ENCODE assay signal across 8 mouse cellular contexts in genomic region chr11:60912525-60912973, GRCm38 (mm10). TPM values are rescaled to one million over a fixed set of nuclear protein-coding genes. Genes with fewer than 3 reads are reported as not detected.
DNase-seq lines count a peak whose midpoint lies in the region; ATAC-seq and TF ChIP-seq lines count a peak whose summit lies in the region.

No protein-coding gene starts in this region.

- H3K27me3 ChIP-seq in cerebellum, adult 2 months (ENCODE audit: control insufficient read depth, insufficient read depth, low read length) = no peaks in the 10 kb centered on the region
- no peaks in the 10 kb centered on the region for H3K27me3 ChIP-seq in spleen, adult 2 months (ENCODE audit: control insufficient read depth, insufficient read depth, low read length)
- H3K27me3 ChIP-seq in neural tube, embryonic 13.5 days = no peaks in the 10 kb centered on the region

- WGBS in cerebellum, adult 2 months = 10% methylated on average over 7 of the region's 7 CpGs
- 14% methylated on average over 7 of the region's 7 CpGs for WGBS in spleen, adult 2 months
- 38% methylated on average over 7 of the region's 7 CpGs for WGBS in neural tube, embryonic 13.5 days

- H3K9ac ChIP-seq in neural tube, embryonic 13.5 days = peak overlapping the region; percentile 97

- H3K4me3 ChIP-seq in cerebellum, adult 2 months (replicated peaks; ENCODE audit: insufficient read depth, low read depth, low read length) = peak overlapping the region; percentile 97
- H3K4me3 ChIP-seq in spleen, adult 2 months (ENCODE audit: extremely low read depth, insufficient read depth, insufficient read length) = peak overlapping the region; percentile 90
- peak overlapping the region; percentile 98 for H3K4me3 ChIP-seq in neural tube, embryonic 13.5 days

- TF ChIP-seq CTCF in cerebellum, adult 2 months (IDR thresholded peaks at IDR 0.05; ENCODE audit: borderline replicate concordance, insufficient read depth, low read depth, low read length) = no peak
- no peak for TF ChIP-seq CTCF in spleen, adult 2 months (IDR thresholded peaks at IDR 0.05; ENCODE audit: extremely low read depth, insufficient read depth, insufficient read length, insufficient replicate concordance)

- ATAC-seq in neural tube, embryonic 13.5 days (ENCODE audit: low read depth) = no peak
- ATAC-seq in megakaryocyte-erythroid progenitor cell, adult 5-6 weeks (replicated peaks; ENCODE audit: low FRiP score, low TSS enrichment, poor library complexity, severe bottlenecking) = no peak

- H3K4me1 ChIP-seq in cerebellum, adult 2 months (ENCODE audit: control insufficient read depth, insufficient read depth, low read length) = peaks cover 25% of the 10 kb centered on the region
- peaks cover 5% of the 10 kb centered on the region; the same call in 1 of the 2 replicates for H3K4me1 ChIP-seq in spleen, adult 2 months (ENCODE audit: control insufficient read depth, insufficient read depth, insufficient read length)
- H3K4me1 ChIP-seq in neural tube, embryonic 13.5 days (replicated peaks) = peaks cover 34% of the 10 kb centered on the region

- 0 out of 2 replicates have a peak overlapping the region, but pooled peaks have one; percentile 36 for H3K27ac ChIP-seq in cerebellum, adult 2 months (ENCODE audit: insufficient read depth, low read length)
- H3K27ac ChIP-seq in spleen, adult 2 months (ENCODE audit: insufficient read depth, low read length) = 0 out of 2 replicates have a peak overlapping the region, but pooled peaks have one; percentile 6
- H3K27ac ChIP-seq in neural tube, embryonic 13.5 days (replicated peaks) = peak overlapping the region; percentile 89; the same call in 1 of the 2 replicates

- H3K4me2 ChIP-seq in neural tube, embryonic 13.5 days = peak overlapping the region; percentile 87

- H3K9me3 ChIP-seq in neural tube, embryonic 13.5 days = no peaks in the 10 kb centered on the region

- TF ChIP-seq POLR2A in cerebellum, adult 2 months (IDR thresholded peaks at IDR 0.05; ENCODE audit: borderline replicate concordance, insufficient read depth, low read length) = no peak
- TF ChIP-seq POLR2A in spleen, adult 2 months (IDR thresholded peaks at IDR 0.05; ENCODE audit: low read depth, low read length) = no peak

- H3K36me3 ChIP-seq in spleen, adult 2 months (ENCODE audit: control insufficient read depth, insufficient read depth, low read length) = no peaks in the 10 kb centered on the region
- no peaks in the 10 kb centered on the region for H3K36me3 ChIP-seq in neural tube, embryonic 13.5 days

- peak in 1 of 2 experiments; percentile 35 for DNase-seq in cerebellum, adult 2 months
- DNase-seq in cerebellum, postnatal 25 days = no peak
- peak in 1 of 2 experiments; percentile 49 for DNase-seq in spleen, adult 2 months (ENCODE audit: low read depth in 1 of 2, low spot score in 2 of 2)
- no peak for DNase-seq in spleen, adult 12 weeks (ENCODE audit: low spot score)
- peak; percentile 46 for DNase-seq in induced T-regulatory cell, adult 2 months (ENCODE audit: low read depth)
- no peak for DNase-seq in gastrocnemius, postnatal 25 days

RNA-seq across cellular contexts. Expression of gene Natd1, which starts 2.0 kb away (rescaled TPM):
- 16.6 and 16.7 TPM in 2 replicates for polyA plus RNA-seq in cerebellum, adult 2 months (2012; rRNA removed)
- polyA plus RNA-seq in spleen, adult 2 months (2012; rRNA removed) = 23.2 and 27.1 TPM in 2 replicates
- polyA plus RNA-seq in neural tube, embryonic 13.5 days (2015; fragmentation: Nextera tagmentation; extraction: Ambion mirVana) = 28.8 and 30.0 TPM in 2 replicates
- 5.8 and 9.2 TPM in 2 replicates for total RNA-seq in megakaryocyte-erythroid progenitor cell, adult 5-6 weeks (2014; fragmentation: Nextera tagmentation)
- total RNA-seq in megakaryocyte-erythroid progenitor cell, adult 5-6 weeks (2017) = 1.4 and 2.2 TPM in 2 replicates
- total RNA-seq in gastrocnemius, postnatal 25 days (2021) = 10 to 100 TPM in 1 of 2 experiments, 1 to 10 TPM in 1; 9.5 to 10.3 TPM

RNA-seq across cellular contexts. Expression of gene Map2k3, which starts 19.3 kb away (rescaled TPM):
- 15.6 and 18.2 TPM in 2 replicates for polyA plus RNA-seq in cerebellum, adult 2 months (2012; rRNA removed)
- 22.0 and 23.2 TPM in 2 replicates for polyA plus RNA-seq in spleen, adult 2 months (2012; rRNA removed)
- polyA plus RNA-seq in neural tube, embryonic 13.5 days (2015; fragmentation: Nextera tagmentation; extraction: Ambion mirVana) = 31.4 and 32.0 TPM in 2 replicates
- total RNA-seq in megakaryocyte-erythroid progenitor cell, adult 5-6 weeks (2014; fragmentation: Nextera tagmentation) = 46.0 and 52.1 TPM in 2 replicates
- 13.5 and 19.1 TPM in 2 replicates for total RNA-seq in megakaryocyte-erythroid progenitor cell, adult 5-6 weeks (2017)
- total RNA-seq in gastrocnemius, postnatal 25 days (2021) = 100 to 1,000 TPM; 154 to 218 TPM

RNA-seq across cellular contexts. Expression of gene Tmem11, which starts 33.5 kb away (rescaled TPM):
- 58.3 and 62.7 TPM in 2 replicates for polyA plus RNA-seq in cerebellum, adult 2 months (2012; rRNA removed)
- polyA plus RNA-seq in spleen, adult 2 months (2012; rRNA removed) = 32.5 and 37.8 TPM in 2 replicates
- 52.6 and 56.0 TPM in 2 replicates for polyA plus RNA-seq in neural tube, embryonic 13.5 days (2015; fragmentation: Nextera tagmentation; extraction: Ambion mirVana)
- 33.3 and 41.4 TPM in 2 replicates for total RNA-seq in megakaryocyte-erythroid progenitor cell, adult 5-6 weeks (2014; fragmentation: Nextera tagmentation)
- 78.6 and 101 TPM in 2 replicates for total RNA-seq in megakaryocyte-erythroid progenitor cell, adult 5-6 weeks (2017)
- total RNA-seq in gastrocnemius, postnatal 25 days (2021) = 10 to 100 TPM; 34.0 TPM

Comparison
In these comparisons a context has a peak if more than half of its experiments do, and no peak if none do; other contexts are left out.
1. H3K27ac ChIP-seq: peak in every context shown above with its lines; median percentile 89 in neural tube, embryonic 13.5 days; 36 in cerebellum, adult 2 months; 6 in spleen, adult 2 months.